Mouse (Mus musculus) kidney, embryonic 15.5 days (tissue): ENCODE measurements around the gene Ugt1a7c. TPM values are rescaled to one million over a fixed set of nuclear protein-coding genes. Genes with fewer than 3 reads are reported as not detected.
A peak's percentile ranks its signal among the peaks of the same experiment; 100 is the strongest.
"Not testable (repeated sequence)": the region's sequence is repeated elsewhere in the genome, so short reads cannot be mapped to it uniquely, and the experiment has no call there.

ENCODE experiments used
- ATAC-seq: fragments of 200-750 bp; cut with Nextera tagmentation; replicated peaks from 2 replicates; pipeline ENCODE4 v1.8.0; 2017; ENCODE audit warnings: moderate TSS enrichment; ENCODE audit not compliant: low FRiP score
- H3K27ac ChIP-seq: fragments of 300-500 bp; sonication (generic); 2 replicates; pipeline ENCODE4 v1.5.1; 2015; ENCODE audit warnings: mild to moderate bottlenecking, inconsistent platforms
- H3K27me3 ChIP-seq: fragments of 300-500 bp; sonication (generic); 2 replicates; pipeline ENCODE4 v1.6.1; 2015; ENCODE audit warnings: inconsistent platforms
- H3K36me3 ChIP-seq: fragments of 300-500 bp; sonication (generic); 2 replicates; pipeline ENCODE4 v1.6.1; 2015; ENCODE audit warnings: inconsistent platforms
- H3K4me1 ChIP-seq: fragments of 300-500 bp; sonication (generic); 2 replicates; pipeline ENCODE4 v1.6.1; 2015; ENCODE audit warnings: inconsistent platforms
- H3K4me2 ChIP-seq: fragments of 300-500 bp; sonication (generic); 2 replicates; pipeline ENCODE4 v1.6.1; 2015; ENCODE audit warnings: moderate library complexity, mild to moderate bottlenecking, inconsistent platforms
- H3K4me3 ChIP-seq: fragments of 300-500 bp; sonication (generic); replicated peaks from 2 replicates; pipeline ENCODE4 v1.5.1; 2015; ENCODE audit warnings: mild to moderate bottlenecking, inconsistent platforms
- H3K9ac ChIP-seq: fragments of 300-500 bp; sonication (generic); 2 replicates; pipeline ENCODE4 v1.6.1; 2015; ENCODE audit warnings: mild to moderate bottlenecking, inconsistent platforms
- H3K9me3 ChIP-seq: fragments of 300-500 bp; sonication (generic); replicated peaks from 2 replicates; pipeline ENCODE4 v1.6.1; 2016; ENCODE audit warnings: inconsistent platforms
- WGBS: fragments of 180-500 bp; shearing (Covaris S2); methylation state at CpG from one replicate; pipeline ENCODE4 v1.1.7; 2015; ENCODE audit warnings: mixed read lengths; 5-methylcytosine and 5-hydroxymethylcytosine counted together
- polyA plus RNA-seq: library from polyadenylated mRNA; unstranded; fragments of >200 nt; fragmentation: Nextera tagmentation; extraction: Ambion mirVana; gene quantifications from 2 replicates; pipeline ENCODE4 v1.2.1, GENCODE M21; 2015

The Ugt1a7c gene
- polyA plus RNA-seq, 1 experiment from 2014 or later: 8.9 TPM

GRCm38 (mm10) chr1:88098546-88098945 is 3.7 kb downstream of the Ugt1a7c start:
- H3K27ac ChIP-seq, H3K4me2 ChIP-seq, ATAC-seq, H3K9me3 ChIP-seq, H3K36me3 ChIP-seq, H3K27me3 ChIP-seq, H3K9ac ChIP-seq, H3K4me3 ChIP-seq: not testable (repeated sequence)
- peaks cover 15% of the 10 kb centered on the region for H3K4me1 ChIP-seq
- 91% methylated on average over 3 of the region's 3 CpGs for WGBS

- not testable (repeated sequence) for H3K9me3 ChIP-seq, H3K36me3 ChIP-seq, H3K27me3 ChIP-seq, H3K27ac ChIP-seq, ATAC-seq, H3K4me2 ChIP-seq, H3K9ac ChIP-seq, H3K4me3 ChIP-seq
- WGBS: 88% methylated on average over 2 of the region's 2 CpGs
- peaks cover 10% of the 10 kb centered on the region for H3K4me1 ChIP-seq
These were observed 4.8 kb downstream of the Ugt1a7c start for GRCm38 (mm10) chr1:88099691-88100090.

- H3K9me3 ChIP-seq, H3K9ac ChIP-seq, H3K27me3 ChIP-seq, H3K27ac ChIP-seq, H3K36me3 ChIP-seq, H3K4me3 ChIP-seq, H3K4me2 ChIP-seq, H3K4me1 ChIP-seq, ATAC-seq: not testable (repeated sequence)
- 73% methylated on average over 3 of the region's 3 CpGs for WGBS
These were observed 8.2 kb downstream of the Ugt1a7c start, which contains the start of gene Ugt1a6b for GRCm38 (mm10) chr1:88103019-88103418. Gene Ugt1a6b (plus strand): TSS chr1:88103252.

- 70% methylated on average over 4 of the region's 5 CpGs for WGBS
- H3K9me3 ChIP-seq, H3K4me2 ChIP-seq, H3K27ac ChIP-seq, H3K9ac ChIP-seq, H3K27me3 ChIP-seq, H3K4me3 ChIP-seq, H3K4me1 ChIP-seq, ATAC-seq, H3K36me3 ChIP-seq: not testable (repeated sequence)
These were observed 9.0 kb downstream of the Ugt1a7c start for GRCm38 (mm10) chr1:88103697-88104468.

- Histone ChIP-seq H3K27me3 (no peaks in the 10 kb centered on the region), H3K4me2 (no peak overlapping the region), H3K4me3 (no peak overlapping the region), H3K4me1 (no peaks in the 10 kb centered on the region), H3K36me3 (no peaks in the 10 kb centered on the region), H3K9ac (no peak overlapping the region), H3K9me3 (no peaks in the 10 kb centered on the region), H3K27ac (no peak overlapping the region)
- ATAC-seq: no peak
- 96% methylated on average over 1 of the region's 1 CpGs for WGBS
These were observed 10.0 kb downstream of the Ugt1a7c start for GRCm38 (mm10) chr1:88104667-88105430.

GRCm38 (mm10) chr1:88105656-88106055 is 10.8 kb downstream of the Ugt1a7c start:
- no peak for ATAC-seq
- H3K27me3 ChIP-seq: no peaks in the 10 kb centered on the region
- H3K36me3 ChIP-seq: no peaks in the 10 kb centered on the region
- no peaks in the 10 kb centered on the region for H3K4me1 ChIP-seq
- no peak overlapping the region for H3K4me3 ChIP-seq
- no peaks in the 10 kb centered on the region for H3K9me3 ChIP-seq
- no peak overlapping the region for H3K4me2 ChIP-seq
- WGBS: 40% methylated on average over 2 of the region's 2 CpGs
- H3K9ac ChIP-seq: no peak overlapping the region
- H3K27ac ChIP-seq: no peak overlapping the region

- H3K4me2 ChIP-seq: not testable (repeated sequence)
- ATAC-seq: peak; percentile 90
These were observed 14.2 kb downstream of the Ugt1a7c start for GRCm38 (mm10) chr1:88109027-88109557.

GRCm38 (mm10) chr1:88109604-88110003 is 14.7 kb downstream of the Ugt1a7c start:
- H3K9ac ChIP-seq, ATAC-seq, H3K4me3 ChIP-seq, H3K27ac ChIP-seq, H3K27me3 ChIP-seq, H3K36me3 ChIP-seq, H3K4me1 ChIP-seq, H3K9me3 ChIP-seq, H3K4me2 ChIP-seq: not testable (repeated sequence)
- WGBS: 67% methylated on average over 2 of the region's 2 CpGs

More at GRCm38 (mm10) chr1:88109027-88109557, 14.2 kb downstream of the Ugt1a7c start:
- H3K27ac ChIP-seq, H3K27me3 ChIP-seq, H3K36me3 ChIP-seq, H3K4me3 ChIP-seq, H3K9me3 ChIP-seq, H3K9ac ChIP-seq, H3K4me1 ChIP-seq: not testable (repeated sequence)
- WGBS: 67% methylated on average over 2 of the region's 2 CpGs

- not testable (repeated sequence) for H3K4me1 ChIP-seq, H3K27ac ChIP-seq, H3K9ac ChIP-seq, H3K4me2 ChIP-seq, H3K36me3 ChIP-seq, H3K4me3 ChIP-seq, H3K27me3 ChIP-seq, H3K9me3 ChIP-seq, ATAC-seq
- WGBS: 93% methylated on average over 6 of the region's 6 CpGs
These were observed 17.9 kb downstream of the Ugt1a7c start for GRCm38 (mm10) chr1:88112769-88113168.

GRCm38 (mm10) chr1:88120550-88120949 is 25.7 kb downstream of the Ugt1a7c start:
- not testable (repeated sequence) for H3K9me3 ChIP-seq, H3K27ac ChIP-seq, H3K4me1 ChIP-seq, H3K4me3 ChIP-seq, H3K27me3 ChIP-seq, H3K9ac ChIP-seq, H3K36me3 ChIP-seq, H3K4me2 ChIP-seq
- WGBS: 13% methylated on average over 4 of the region's 4 CpGs
- peak; percentile 56; the same call in 1 of the 2 replicates for ATAC-seq

- not testable (repeated sequence) for H3K27me3 ChIP-seq, H3K27ac ChIP-seq, H3K4me3 ChIP-seq, H3K9ac ChIP-seq, H3K36me3 ChIP-seq, H3K4me1 ChIP-seq, H3K4me2 ChIP-seq, ATAC-seq, H3K9me3 ChIP-seq
- no CpG with 5 or more reads among the region's 1 CpGs for WGBS
These were observed 26.7 kb downstream of the Ugt1a7c start for GRCm38 (mm10) chr1:88121521-88121920.

- H3K9me3 ChIP-seq, H3K4me3 ChIP-seq, H3K9ac ChIP-seq, H3K4me1 ChIP-seq, H3K4me2 ChIP-seq, H3K27me3 ChIP-seq, ATAC-seq, H3K36me3 ChIP-seq, H3K27ac ChIP-seq: not testable (repeated sequence)
- 81% methylated on average over 4 of the region's 4 CpGs for WGBS
These were observed 31.0 kb downstream of the Ugt1a7c start for GRCm38 (mm10) chr1:88125827-88126360.
